Mouse (Mus musculus): ENCODE results near the gene Hand2. TPM values are rescaled to one million over a fixed set of nuclear protein-coding genes. Genes with fewer than 3 reads are reported as not detected.

Hand2 gene
- polyA plus RNA-seq, 1 experiment from 2014 or later: not detected

- WGBS (ENCODE audit: missing documents): 18% methylated on average over 17 of the region's 17 CpGs
- no peaks in the 10 kb centered on the region for H3K79me2 ChIP-seq (ENCODE audit: inconsistent target)
- H3K27ac ChIP-seq: no peak overlapping the region
- H3K36me3 ChIP-seq (ENCODE audit: inconsistent target): no peaks in the 10 kb centered on the region
- H3K4me3 ChIP-seq (ENCODE audit: inconsistent target): no peak overlapping the region
Measured at GRCm38 (mm10) chr8:57319092-57319980, 1.4 kb upstream of the Hand2 start.

GRCm38 (mm10) chr8:57319981-57320585, 700 bp upstream of the Hand2 start:
- Histone ChIP-seq H3K79me2 (ENCODE audit: inconsistent target) (no peaks in the 10 kb centered on the region), H3K4me3 (ENCODE audit: inconsistent target) (no peak overlapping the region), H3K36me3 (ENCODE audit: inconsistent target) (no peaks in the 10 kb centered on the region), H3K27ac (no peak overlapping the region)
- 8% methylated on average over 16 of the region's 22 CpGs for WGBS (ENCODE audit: missing documents)

- H3K36me3 ChIP-seq (ENCODE audit: inconsistent target): no peaks in the 10 kb centered on the region
- 3% methylated on average over 62 of the region's 64 CpGs for WGBS (ENCODE audit: missing documents)
- H3K4me3 ChIP-seq (ENCODE audit: inconsistent target): no peak overlapping the region
- no peaks in the 10 kb centered on the region for H3K79me2 ChIP-seq (ENCODE audit: inconsistent target)
- H3K27ac ChIP-seq: no peak overlapping the region
Measured at GRCm38 (mm10) chr8:57321898-57322895, 1.4 kb downstream of the Hand2 start.

GRCm38 (mm10) chr8:57322961-57323941, 2.5 kb downstream of the Hand2 start:
- H3K36me3 ChIP-seq (ENCODE audit: inconsistent target): no peaks in the 10 kb centered on the region
- no peak overlapping the region for H3K4me3 ChIP-seq (ENCODE audit: inconsistent target)
- WGBS (ENCODE audit: missing documents): 9% methylated on average over 30 of the region's 31 CpGs
- no peaks in the 10 kb centered on the region for H3K79me2 ChIP-seq (ENCODE audit: inconsistent target)
- no peak overlapping the region for H3K27ac ChIP-seq

GRCm38 (mm10) chr8:57324091-57324490, 3.3 kb downstream of the Hand2 start:
- WGBS (ENCODE audit: missing documents): 16% methylated on average over 12 of the region's 12 CpGs
- no peak overlapping the region for H3K4me3 ChIP-seq (ENCODE audit: inconsistent target)
- H3K27ac ChIP-seq: no peak overlapping the region
- no peaks in the 10 kb centered on the region for H3K36me3 ChIP-seq (ENCODE audit: inconsistent target)
- no peaks in the 10 kb centered on the region for H3K79me2 ChIP-seq (ENCODE audit: inconsistent target)

- WGBS (ENCODE audit: missing documents): 30% methylated on average over 5 of the region's 5 CpGs
Measured at GRCm38 (mm10) chr8:57324671-57325070, 3.9 kb downstream of the Hand2 start.

GRCm38 (mm10) chr8:57325111-57325891, 4.5 kb downstream of the Hand2 start:
- Histone ChIP-seq H3K79me2 (ENCODE audit: inconsistent target) (no peaks in the 10 kb centered on the region), H3K4me3 (ENCODE audit: inconsistent target) (no peak overlapping the region), H3K36me3 (ENCODE audit: inconsistent target) (no peaks in the 10 kb centered on the region), H3K27ac (no peak overlapping the region)
- WGBS (ENCODE audit: missing documents): 35% methylated on average over 18 of the region's 21 CpGs

More at GRCm38 (mm10) chr8:57324671-57325070, 3.9 kb downstream of the Hand2 start:
- Histone ChIP-seq H3K79me2 (ENCODE audit: inconsistent target) (no peaks in the 10 kb centered on the region), H3K4me3 (ENCODE audit: inconsistent target) (no peak overlapping the region), H3K27ac (no peak overlapping the region), H3K36me3 (ENCODE audit: inconsistent target) (no peaks in the 10 kb centered on the region)

GRCm38 (mm10) chr8:57326091-57327065, 5.6 kb downstream of the Hand2 start:
- 53% methylated on average over 27 of the region's 27 CpGs for WGBS (ENCODE audit: missing documents)
- Histone ChIP-seq H3K36me3 (ENCODE audit: inconsistent target) (no peaks in the 10 kb centered on the region), H3K79me2 (ENCODE audit: inconsistent target) (no peaks in the 10 kb centered on the region), H3K27ac (no peak overlapping the region), H3K4me3 (ENCODE audit: inconsistent target) (no peak overlapping the region)

GRCm38 (mm10) chr8:57327281-57328160, 6.7 kb downstream of the Hand2 start:
- Histone ChIP-seq H3K27ac (no peak overlapping the region), H3K79me2 (ENCODE audit: inconsistent target) (no peaks in the 10 kb centered on the region), H3K4me3 (ENCODE audit: inconsistent target) (no peak overlapping the region), H3K36me3 (ENCODE audit: inconsistent target) (no peaks in the 10 kb centered on the region)
- WGBS (ENCODE audit: missing documents): 18% methylated on average over 29 of the region's 29 CpGs

GRCm38 (mm10) chr8:57328161-57328920, 7.6 kb downstream of the Hand2 start:
- 3% methylated on average over 41 of the region's 42 CpGs for WGBS (ENCODE audit: missing documents)
- H3K4me3 ChIP-seq (ENCODE audit: inconsistent target): no peak overlapping the region
- H3K36me3 ChIP-seq (ENCODE audit: inconsistent target): no peaks in the 10 kb centered on the region
- no peaks in the 10 kb centered on the region for H3K79me2 ChIP-seq (ENCODE audit: inconsistent target)
- H3K27ac ChIP-seq: no peak overlapping the region

GRCm38 (mm10) chr8:57328931-57329341, 8.2 kb downstream of the Hand2 start:
- no peaks in the 10 kb centered on the region for H3K36me3 ChIP-seq (ENCODE audit: inconsistent target)
- H3K79me2 ChIP-seq (ENCODE audit: inconsistent target): no peaks in the 10 kb centered on the region
- no peak overlapping the region for H3K27ac ChIP-seq
- WGBS (ENCODE audit: missing documents): 11% methylated on average over 19 of the region's 19 CpGs
- no peak overlapping the region for H3K4me3 ChIP-seq (ENCODE audit: inconsistent target)

All from macrophage (primary cell).